Mouse (Mus musculus): ENCODE data around the gene Cacna2d2. TPM values are rescaled to one million over a fixed set of nuclear protein-coding genes. Genes with fewer than 3 reads are reported as not detected.

Gene Cacna2d2
- polyA plus RNA-seq, 1 experiment: not detected

- peaks cover 5% of the 10 kb centered on the region; the same call in 1 of the 2 replicates for H3K4me1 ChIP-seq (ENCODE audit: control insufficient read depth, insufficient read depth, low read length)
- TF ChIP-seq CTCF (IDR thresholded peaks at IDR 0.05; ENCODE audit: borderline replicate concordance, insufficient read depth, low read length) (no peak), POLR2A (IDR thresholded peaks at IDR 0.05; ENCODE audit: low read depth, low read length) (no peak)
Measured at GRCm38 (mm10) chr9:107577871-107578270, 178.5 kb downstream of the Cacna2d2 start.

GRCm38 (mm10) chr9:107578587-107578986 lies 179.2 kb downstream of the Cacna2d2 start, which contains the start of gene Naa80:
Gene Naa80, plus strand, starts transcription at chr9:107578887.
- Histone ChIP-seq H3K27ac (ENCODE audit: insufficient read depth, low read length) (no peak within 1 kb of the TSS), H3K4me1 (ENCODE audit: control insufficient read depth, insufficient read depth, low read length) (peaks cover 5% of the 10 kb centered on the region; the same call in 1 of the 2 replicates), H3K4me3 (ENCODE audit: insufficient read depth, low read length) (no peak within 1 kb of the TSS)
- TF ChIP-seq POLR2A (IDR thresholded peaks at IDR 0.05; ENCODE audit: low read depth, low read length) (no peak), CTCF (IDR thresholded peaks at IDR 0.05; ENCODE audit: borderline replicate concordance, insufficient read depth, low read length) (no peak)

More at GRCm38 (mm10) chr9:107577871-107578270, 178.5 kb downstream of the Cacna2d2 start:
- no peak overlapping the region for H3K27ac ChIP-seq (ENCODE audit: insufficient read depth, low read length)
- H3K4me3 ChIP-seq (ENCODE audit: insufficient read depth, low read length): no peak overlapping the region

Other genes starting within 250 kb of the Cacna2d2 start
- gene Dock3, start 167.7 kb upstream of the Cacna2d2 start, polyA plus RNA-seq (2011; ENCODE audit: insufficient read length, low read depth, missing spikeins): 0.12 and 0.18 TPM in 2 replicates
- 17.5 and 28.2 TPM in 2 replicates for gene Mapkapk3, start 109.7 kb upstream of the Cacna2d2 start, polyA plus RNA-seq (2011; ENCODE audit: insufficient read length, low read depth, missing spikeins)
- 6.4 and 8.5 TPM in 2 replicates for gene Cish, start 103.6 kb upstream of the Cacna2d2 start, polyA plus RNA-seq (2011; ENCODE audit: insufficient read length, low read depth, missing spikeins)
- 10.4 and 14.0 TPM in 2 replicates for gene Hemk1, start 61.3 kb upstream of the Cacna2d2 start, polyA plus RNA-seq (2011; ENCODE audit: insufficient read length, low read depth, missing spikeins)
- gene 6430571L13Rik, start 59.0 kb upstream of the Cacna2d2 start, polyA plus RNA-seq (2011; ENCODE audit: insufficient read length, low read depth, missing spikeins): not detected in 2 replicates
- gene Tmem115, start 134.3 kb downstream of the Cacna2d2 start, polyA plus RNA-seq (2011; ENCODE audit: insufficient read length, low read depth, missing spikeins): 21.4 and 26.1 TPM in 2 replicates
- 14.4 and 18.3 TPM in 2 replicates for gene Cyb561d2, start 142.6 kb downstream of the Cacna2d2 start, polyA plus RNA-seq (2011; ENCODE audit: insufficient read length, low read depth, missing spikeins)
- 16.7 and 18.9 TPM in 2 replicates for gene Nprl2, start 142.6 kb downstream of the Cacna2d2 start, polyA plus RNA-seq (2011; ENCODE audit: insufficient read length, low read depth, missing spikeins)
- gene Zmynd10, start 147.7 kb downstream of the Cacna2d2 start, polyA plus RNA-seq (2011; ENCODE audit: insufficient read length, low read depth, missing spikeins): 0.79 TPM in 1 of 2 replicates, not detected in the other
- gene Rassf1, start 151.9 kb downstream of the Cacna2d2 start, polyA plus RNA-seq (2011; ENCODE audit: insufficient read length, low read depth, missing spikeins): 72.6 and 86.5 TPM in 2 replicates
- gene Tusc2, start 163.6 kb downstream of the Cacna2d2 start, polyA plus RNA-seq (2011; ENCODE audit: insufficient read length, low read depth, missing spikeins): 14.5 and 15.6 TPM in 2 replicates
- 28.0 and 34.4 TPM in 2 replicates for gene Hyal2, start 168.3 kb downstream of the Cacna2d2 start, polyA plus RNA-seq (2011; ENCODE audit: insufficient read length, low read depth, missing spikeins)
- gene Hyal1, start 177.3 kb downstream of the Cacna2d2 start, polyA plus RNA-seq (2011; ENCODE audit: insufficient read length, low read depth, missing spikeins): 13.9 and 15.6 TPM in 2 replicates
- gene Naa80, start 179.3 kb downstream of the Cacna2d2 start, polyA plus RNA-seq (2011; ENCODE audit: insufficient read length, low read depth, missing spikeins): 11.3 and 15.4 TPM in 2 replicates
- gene Hyal3, start 181.2 kb downstream of the Cacna2d2 start, polyA plus RNA-seq (2011; ENCODE audit: insufficient read length, low read depth, missing spikeins): 0.40 and 0.76 TPM in 2 replicates
- 31.1 and 31.5 TPM in 2 replicates for gene Ifrd2, start 188.0 kb downstream of the Cacna2d2 start, polyA plus RNA-seq (2011; ENCODE audit: insufficient read length, low read depth, missing spikeins)
- 9.5 and 16.6 TPM in 2 replicates for gene Sema3b, start 209.6 kb downstream of the Cacna2d2 start, polyA plus RNA-seq (2011; ENCODE audit: insufficient read length, low read depth, missing spikeins)
- 388 and 402 TPM in 2 replicates for gene Gnai2, start 235.8 kb downstream of the Cacna2d2 start, polyA plus RNA-seq (2011; ENCODE audit: insufficient read length, low read depth, missing spikeins)

All from embryonic fibroblast, embryonic 13.5 days (primary cell).